Mouse (Mus musculus) brain, embryonic 14.5 days (tissue): Measurements from ENCODE around the gene Cry2.

Experiments used
- CTCF ChIP-seq: fragments of 200-500 bp; IDR thresholded peaks from 2 replicates; pipeline ENCODE4 v1.5.1; 2012; ENCODE audit warnings: inconsistent platforms, mild to moderate bottlenecking, moderate library complexity, borderline replicate concordance; ENCODE audit not compliant: insufficient read depth, insufficient read length; ENCODE audit errors: extremely low read depth
- POLR2A ChIP-seq: fragments of 200-500 bp; IDR thresholded peaks from 2 replicates; pipeline ENCODE4 v1.6.1; 2012; ENCODE audit warnings: mild to moderate bottlenecking, inconsistent platforms, borderline replicate concordance; ENCODE audit not compliant: poor library complexity, insufficient read depth, insufficient read length, severe bottlenecking; ENCODE audit errors: extremely low read depth

GRCm38 (mm10) chr2:92458481-92458880 lies 24.6 kb upstream of the Cry2 start:
- no peak for TF ChIP-seq CTCF
- no peak for TF ChIP-seq POLR2A
